Mouse (Mus musculus): ENCODE results near the gene Man1c1.

Gene Man1c1

DNA sequence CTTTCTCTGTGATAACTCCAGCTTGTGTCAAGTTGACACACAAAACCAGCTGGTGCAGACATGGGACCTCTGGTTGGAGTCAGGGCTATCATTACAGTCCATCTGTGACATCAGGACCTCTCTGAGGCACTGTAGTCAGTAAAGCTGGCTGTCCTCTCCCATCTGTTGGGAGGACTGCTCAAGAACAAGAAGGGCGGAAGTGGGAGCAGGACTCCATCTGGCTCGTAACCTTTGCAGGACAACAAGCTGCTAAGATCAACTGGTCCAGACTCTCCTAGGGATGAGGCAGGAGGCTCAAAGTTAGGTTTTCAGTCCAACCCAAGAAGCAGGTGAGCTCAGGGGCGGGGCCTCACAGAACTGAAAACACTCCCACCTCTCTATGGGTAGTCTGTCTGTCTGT, 29.1 kb downstream of the Man1c1 start:
- no peak for DNase-seq (ENCODE audit: inconsistent ontology term)

DNA sequence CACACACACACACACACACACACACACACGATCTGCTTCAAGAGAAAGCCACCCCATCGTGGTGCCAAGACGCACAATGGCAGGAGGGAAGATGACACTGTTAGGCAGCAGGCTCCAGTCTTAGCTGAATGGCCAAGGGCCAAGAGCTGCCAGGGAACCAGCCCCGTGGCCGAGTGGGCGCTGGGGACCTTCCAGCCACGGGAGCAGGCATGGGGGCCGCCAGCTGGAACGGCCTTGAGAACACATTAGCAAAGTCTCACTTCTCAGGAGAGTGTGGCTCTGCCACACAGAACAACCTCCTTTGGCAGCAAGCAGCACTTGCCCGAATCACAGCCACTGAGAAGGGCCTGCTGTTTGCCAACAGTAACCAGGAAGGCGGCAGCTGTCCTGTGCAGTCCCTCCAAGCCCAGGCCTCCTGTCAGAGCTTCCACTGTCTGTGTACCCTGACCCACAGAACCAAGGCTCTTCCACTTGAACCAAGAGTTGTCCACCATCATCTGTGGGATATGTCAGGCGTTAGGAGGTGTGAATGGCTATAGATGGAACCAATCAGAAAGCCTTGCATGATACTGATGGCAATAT, 30.1 kb downstream of the Man1c1 start:
- DNase-seq (ENCODE audit: inconsistent ontology term), result peak; percentile 66

DNA sequence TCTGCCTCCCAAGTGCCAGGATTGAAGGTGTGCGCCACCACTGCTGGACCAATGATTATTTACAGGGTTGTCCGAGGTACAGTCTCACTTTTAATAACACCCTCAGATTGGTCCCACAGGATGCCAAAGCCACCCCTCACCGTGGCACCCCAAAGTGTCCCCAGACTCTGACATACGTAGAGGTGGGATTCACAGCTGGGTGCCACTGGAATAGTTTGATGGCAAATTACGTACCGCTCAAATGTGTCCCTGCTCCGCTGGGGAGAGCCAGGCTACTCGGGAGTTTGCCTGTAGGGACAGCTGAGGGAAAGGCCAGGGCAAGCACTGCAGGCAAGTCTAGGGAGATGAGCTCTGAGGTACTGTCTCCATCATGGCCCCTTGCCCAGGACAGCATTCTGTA, 30.9 kb downstream of the Man1c1 start:
- no peak for DNase-seq (ENCODE audit: inconsistent ontology term)

DNA sequence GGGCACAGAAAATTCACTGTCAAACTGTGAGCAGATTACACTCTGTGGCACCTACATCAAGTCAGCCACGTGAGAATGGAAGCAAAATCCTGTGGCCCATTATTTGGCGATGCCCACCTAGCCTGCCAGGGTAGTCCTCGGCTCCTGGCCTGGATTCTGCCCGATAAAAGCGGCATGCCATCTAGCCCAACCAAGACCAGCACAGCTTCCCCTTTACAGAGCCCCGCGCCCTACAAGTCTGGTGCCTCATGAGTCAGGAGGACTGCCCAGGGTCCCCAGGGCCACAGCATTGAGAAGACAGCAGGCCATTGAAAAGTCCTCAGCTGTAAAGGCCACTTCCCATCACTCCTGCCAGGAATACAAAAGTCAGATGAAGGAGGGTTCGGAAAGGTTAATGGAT, 31.8 kb downstream of the Man1c1 start:
- DNase-seq (ENCODE audit: inconsistent ontology term), result no peak

DNA sequence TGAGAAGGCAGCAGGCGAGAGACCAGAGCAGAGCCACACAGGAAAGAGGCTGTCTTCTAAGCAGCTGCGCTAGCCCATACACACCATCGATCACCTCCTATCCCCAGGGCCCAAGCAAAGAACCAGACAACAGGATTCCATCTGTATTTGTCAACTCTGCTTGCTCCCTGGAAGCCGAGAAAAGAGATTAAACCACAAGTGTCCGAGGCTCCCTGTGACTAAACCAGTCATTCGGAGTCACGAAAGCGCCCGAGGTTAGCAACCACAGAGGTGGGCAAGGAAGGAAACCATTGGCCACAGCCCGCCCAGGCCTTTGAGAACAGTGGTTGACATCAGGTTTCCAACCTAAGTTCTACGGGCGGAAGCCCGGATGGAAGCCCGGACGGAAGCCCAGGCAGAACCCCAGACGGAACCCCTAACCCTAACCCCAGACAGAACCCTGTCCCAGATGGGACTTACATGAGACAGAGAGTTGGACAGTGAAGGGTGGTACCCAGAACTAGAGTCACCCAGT, 32.4 kb downstream of the Man1c1 start:
- DNase-seq (ENCODE audit: inconsistent ontology term), result no peak

DNA sequence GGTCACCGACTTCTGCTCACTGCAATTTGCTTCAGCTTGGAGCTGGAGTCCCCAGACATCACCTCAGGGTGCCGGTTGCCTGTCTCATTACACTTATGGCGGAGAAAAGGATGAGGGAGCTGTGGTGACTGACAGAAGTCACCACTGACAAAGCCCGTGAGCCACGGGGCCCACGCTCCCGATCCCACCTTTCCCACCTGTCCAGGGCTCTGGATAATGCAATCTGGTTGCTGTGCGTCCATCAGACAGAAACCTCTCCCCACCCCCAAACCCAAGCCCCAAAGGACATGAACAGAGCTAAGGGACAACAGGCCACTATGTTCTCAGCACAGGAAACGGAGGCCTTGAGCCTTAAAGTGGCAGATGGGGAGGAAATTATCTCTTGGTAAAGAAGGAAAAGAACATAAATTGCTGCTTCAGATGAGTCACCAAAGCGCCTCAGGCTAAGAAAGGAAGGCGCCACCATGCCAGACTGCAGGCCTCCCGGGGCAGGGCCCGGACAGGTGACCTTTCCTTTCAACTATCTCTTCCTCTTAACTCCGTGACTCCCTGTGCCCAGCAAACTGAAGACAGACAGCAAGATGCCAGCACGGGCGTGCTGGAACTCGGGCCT, 34.2 kb downstream of the Man1c1 start:
- DNase-seq (ENCODE audit: inconsistent ontology term), result no peak

DNA sequence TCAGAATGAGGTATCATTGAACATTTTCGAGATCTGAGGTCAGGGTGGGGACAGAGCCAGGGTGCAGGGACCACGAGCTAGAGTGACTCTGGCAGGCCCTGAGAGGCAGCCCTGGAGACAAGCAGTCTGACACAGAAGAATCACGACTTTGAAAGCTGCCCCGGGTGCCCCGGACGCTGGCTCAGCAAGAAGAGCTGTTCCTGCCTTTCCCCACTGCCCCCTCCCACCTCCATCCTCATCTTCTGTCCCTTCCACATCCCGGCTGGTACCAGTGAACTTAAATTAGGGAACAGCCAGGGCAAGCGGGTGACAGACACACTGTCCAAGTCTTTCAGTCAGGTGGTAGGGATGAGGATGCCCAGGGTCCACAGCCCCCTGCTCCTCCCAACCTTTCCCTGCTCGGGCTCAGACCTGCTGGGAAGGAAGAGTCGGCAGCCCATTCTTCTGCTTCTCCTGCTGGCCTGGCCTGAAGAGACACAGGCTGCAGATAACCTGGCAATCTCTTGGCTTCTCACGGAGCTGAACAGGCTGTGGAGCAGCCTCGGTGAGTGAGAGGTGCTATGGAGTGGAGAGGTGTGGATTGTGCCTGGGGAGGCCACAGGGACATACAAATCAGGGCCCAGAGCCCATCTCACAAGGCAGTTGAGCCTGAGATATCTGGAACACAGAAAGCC, 35.6 kb downstream of the Man1c1 start:
- no peak for DNase-seq (ENCODE audit: inconsistent ontology term)

DNA sequence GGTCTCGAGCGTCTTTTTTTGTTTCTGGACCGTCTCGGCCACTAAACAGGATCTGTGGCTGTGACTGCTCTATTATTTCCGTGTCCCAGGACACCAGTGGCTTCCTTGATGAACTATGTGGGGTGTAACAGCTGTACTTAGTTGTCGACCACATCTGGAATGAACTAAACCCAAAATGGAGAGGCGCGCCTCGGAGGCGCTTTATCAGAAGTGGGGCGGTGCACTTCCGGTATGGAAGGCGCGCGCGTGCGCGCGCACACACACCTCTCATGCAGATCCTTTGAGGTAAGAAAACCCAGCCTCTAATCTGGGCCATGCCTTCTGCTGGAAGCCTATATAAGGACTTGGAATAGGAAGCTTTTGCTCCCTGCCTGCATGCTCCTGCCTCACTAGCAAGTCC, 37.7 kb downstream of the Man1c1 start:
- no peak for DNase-seq (ENCODE audit: inconsistent ontology term)

DNA sequence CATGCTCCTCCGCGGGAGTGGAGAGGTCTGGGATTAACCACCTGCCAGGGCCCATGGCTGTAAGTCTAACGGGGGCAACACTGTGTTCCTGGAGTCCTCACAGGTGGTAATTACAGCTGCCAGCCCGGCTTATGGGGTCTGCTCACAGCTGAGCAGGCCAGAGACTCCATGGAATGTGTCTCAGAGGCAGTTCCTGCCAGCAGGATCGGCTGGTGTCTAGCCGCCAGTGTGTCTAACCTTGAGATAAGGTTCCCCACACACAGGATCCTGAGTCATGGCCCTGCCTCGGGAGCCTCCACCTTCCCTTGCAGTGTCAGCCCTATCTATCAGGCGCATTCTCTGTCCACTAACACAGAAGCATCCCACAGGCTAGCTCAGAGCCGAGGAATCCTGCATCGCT, 41.0 kb downstream of the Man1c1 start:
- no peak for DNase-seq (ENCODE audit: inconsistent ontology term)

DNA sequence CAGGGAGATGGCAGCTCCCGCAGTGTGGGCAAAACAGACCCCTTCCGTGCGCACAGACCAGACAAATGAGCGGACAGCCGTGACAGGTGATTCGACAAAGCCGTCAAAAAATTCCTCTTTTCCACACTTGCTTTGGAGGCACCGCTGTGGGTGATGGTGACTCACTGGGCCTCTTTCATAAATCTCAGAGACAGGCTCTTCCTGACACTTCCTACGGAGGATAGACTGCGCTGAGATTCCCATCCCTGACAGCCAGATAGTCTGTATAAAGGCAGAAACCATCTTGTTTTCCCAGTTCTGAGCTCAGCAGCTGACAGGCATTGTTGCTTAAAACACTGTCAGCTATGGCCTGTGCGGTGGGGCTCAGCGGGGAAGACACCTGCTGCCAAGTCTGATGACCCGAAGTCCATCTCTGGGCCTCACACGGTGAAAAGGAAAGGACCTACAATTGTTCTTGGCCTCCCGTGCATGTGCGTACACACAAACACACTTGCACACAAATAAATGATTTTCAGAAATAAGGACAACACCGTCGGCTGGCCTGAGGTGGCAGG, 43.4 kb downstream of the Man1c1 start:
- peak; percentile 60 for DNase-seq (ENCODE audit: inconsistent ontology term)

DNA sequence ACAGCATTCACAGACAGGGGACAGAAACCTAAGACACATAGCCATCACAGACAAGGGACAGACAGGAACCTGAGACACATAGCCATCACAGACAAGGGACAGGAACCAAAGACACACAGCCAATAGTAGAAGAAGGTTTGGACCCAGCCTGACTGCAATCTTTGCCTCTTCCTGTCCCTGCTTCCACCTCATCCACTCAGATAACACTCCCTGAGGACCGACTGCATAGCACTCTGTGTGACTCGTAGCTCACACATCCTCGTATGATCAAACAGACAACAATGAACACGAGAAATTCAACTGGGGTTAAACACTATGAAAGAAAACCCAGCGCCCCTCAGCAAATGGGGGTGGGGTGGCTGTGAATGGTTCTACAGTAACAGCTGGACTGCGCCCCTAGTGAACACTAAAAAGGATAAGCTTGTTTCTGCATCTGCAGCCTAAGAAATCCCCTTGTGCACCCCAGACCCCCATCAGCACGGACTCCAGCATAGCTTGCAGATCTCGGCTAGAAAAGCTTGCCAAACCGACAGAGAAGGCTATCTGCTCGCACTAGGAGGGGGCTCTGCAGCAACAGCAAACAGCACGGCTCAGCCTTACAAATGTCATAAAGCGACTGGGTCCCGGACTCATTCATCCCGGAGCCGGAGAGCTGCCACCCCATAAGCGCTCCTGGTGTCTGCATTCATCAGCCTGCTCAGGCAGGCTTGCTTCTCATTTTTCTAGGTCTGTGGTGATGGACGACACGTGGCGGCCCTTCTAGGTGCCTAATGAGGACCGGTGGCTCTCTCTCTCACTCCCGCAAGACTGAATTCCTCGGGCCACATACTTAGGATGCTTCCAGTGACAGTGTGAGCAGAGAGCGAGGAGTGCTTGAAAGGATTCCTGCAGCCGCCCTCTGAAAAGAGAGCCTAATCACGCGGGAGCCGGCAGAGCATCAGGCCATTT, 44.5 kb downstream of the Man1c1 start:
- DNase-seq (ENCODE audit: inconsistent ontology term), result peak; percentile 94

DNA sequence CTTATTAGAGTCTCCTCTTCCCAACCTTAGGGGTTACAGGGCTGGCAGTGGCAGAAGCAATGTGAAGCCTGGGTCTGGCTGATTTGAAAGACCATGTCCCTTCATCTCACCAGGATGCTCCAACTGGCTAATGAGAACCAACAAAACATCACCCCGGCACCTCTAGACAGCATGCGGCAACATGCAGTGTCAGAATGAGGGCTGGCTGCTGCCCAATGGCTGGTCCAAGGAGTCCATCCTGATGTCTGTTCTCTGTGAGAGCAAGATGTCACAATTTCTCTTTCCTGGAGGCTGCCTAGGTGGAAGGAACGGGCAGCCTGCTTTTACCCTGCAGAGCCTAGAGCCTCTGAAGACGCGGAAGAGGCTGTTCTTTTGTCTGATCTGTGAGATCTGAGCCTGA, 46.6 kb downstream of the Man1c1 start:
- no peak for DNase-seq (ENCODE audit: inconsistent ontology term)

DNA sequence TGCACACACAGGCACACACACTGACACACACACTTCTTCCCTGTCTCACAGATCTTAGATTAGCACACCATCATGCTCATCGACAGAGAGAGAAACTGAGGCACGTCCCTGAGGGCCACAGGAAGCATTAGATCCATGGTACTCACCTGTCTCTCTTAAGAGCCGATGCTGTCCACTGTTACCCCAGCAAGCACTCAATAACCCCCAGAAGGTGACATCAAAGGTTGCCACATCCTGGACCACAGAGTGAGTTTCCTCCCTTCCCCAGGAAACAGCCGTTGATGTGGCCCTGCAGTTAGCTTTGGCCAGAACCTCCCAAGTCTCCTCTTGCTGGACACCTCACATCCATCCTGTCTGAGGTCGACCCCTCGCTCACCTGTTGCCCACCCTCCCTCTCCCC, 49.7 kb downstream of the Man1c1 start:
- no peak for DNase-seq (ENCODE audit: inconsistent ontology term)

DNA sequence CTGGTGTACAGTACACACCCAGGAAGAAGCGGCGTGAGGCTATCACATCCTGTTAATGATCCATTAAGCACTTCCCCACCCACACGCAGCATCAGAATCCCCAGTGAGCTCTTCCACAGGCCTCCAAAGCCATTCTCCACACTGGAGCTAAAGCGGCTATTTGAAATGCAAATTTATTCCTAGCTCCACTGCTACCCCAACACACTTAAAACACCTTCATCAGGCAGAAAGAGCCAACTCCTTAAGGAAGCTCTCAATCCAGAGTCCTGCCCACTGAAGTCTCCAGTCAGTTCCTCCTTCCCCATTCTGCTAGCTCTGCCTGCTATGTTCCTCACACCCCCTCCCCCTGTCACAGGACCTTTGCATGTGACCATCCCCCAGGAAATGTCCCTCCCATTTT, 51.4 kb downstream of the Man1c1 start:
- DNase-seq (ENCODE audit: inconsistent ontology term), result no peak

DNA sequence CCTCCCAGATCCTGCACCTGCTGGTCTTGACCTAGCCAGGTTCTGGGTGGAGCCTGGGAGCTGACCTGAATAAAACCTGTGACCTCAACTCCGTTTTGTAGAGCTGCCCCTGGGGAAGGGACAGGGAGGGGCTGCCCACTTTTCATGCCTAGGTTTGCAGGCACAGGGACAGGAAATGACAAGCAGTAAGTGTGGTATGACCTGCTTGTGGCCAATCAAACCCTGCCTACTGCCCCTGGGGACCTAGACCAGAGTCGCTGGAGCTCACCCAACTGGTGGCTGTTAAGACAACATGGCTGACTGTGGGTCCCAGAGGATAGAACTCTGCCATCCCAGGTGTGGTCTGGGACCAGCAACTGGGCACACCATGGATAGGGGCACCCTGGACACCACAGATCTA, 51.9 kb downstream of the Man1c1 start:
- no peak for DNase-seq (ENCODE audit: inconsistent ontology term)

DNA sequence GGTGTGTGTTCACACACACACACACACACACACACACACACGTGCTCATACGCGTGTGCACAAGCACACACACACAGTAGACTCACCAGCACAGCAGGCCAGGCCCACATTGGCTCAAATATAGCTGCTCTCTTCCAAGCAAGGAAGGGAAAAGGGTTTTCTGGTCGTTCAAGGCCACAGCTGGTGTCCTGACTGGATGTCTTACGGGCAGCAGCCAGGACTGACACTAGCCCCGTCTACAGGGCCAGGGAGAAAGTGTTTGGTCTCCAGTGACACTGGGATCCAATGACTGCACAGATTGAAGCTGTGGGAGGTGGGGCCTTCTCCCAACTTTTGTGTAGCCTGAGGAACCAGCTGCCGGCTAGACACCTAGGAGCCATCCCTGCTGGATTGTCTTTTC, 52.7 kb downstream of the Man1c1 start:
- no peak for DNase-seq (ENCODE audit: inconsistent ontology term)

DNA sequence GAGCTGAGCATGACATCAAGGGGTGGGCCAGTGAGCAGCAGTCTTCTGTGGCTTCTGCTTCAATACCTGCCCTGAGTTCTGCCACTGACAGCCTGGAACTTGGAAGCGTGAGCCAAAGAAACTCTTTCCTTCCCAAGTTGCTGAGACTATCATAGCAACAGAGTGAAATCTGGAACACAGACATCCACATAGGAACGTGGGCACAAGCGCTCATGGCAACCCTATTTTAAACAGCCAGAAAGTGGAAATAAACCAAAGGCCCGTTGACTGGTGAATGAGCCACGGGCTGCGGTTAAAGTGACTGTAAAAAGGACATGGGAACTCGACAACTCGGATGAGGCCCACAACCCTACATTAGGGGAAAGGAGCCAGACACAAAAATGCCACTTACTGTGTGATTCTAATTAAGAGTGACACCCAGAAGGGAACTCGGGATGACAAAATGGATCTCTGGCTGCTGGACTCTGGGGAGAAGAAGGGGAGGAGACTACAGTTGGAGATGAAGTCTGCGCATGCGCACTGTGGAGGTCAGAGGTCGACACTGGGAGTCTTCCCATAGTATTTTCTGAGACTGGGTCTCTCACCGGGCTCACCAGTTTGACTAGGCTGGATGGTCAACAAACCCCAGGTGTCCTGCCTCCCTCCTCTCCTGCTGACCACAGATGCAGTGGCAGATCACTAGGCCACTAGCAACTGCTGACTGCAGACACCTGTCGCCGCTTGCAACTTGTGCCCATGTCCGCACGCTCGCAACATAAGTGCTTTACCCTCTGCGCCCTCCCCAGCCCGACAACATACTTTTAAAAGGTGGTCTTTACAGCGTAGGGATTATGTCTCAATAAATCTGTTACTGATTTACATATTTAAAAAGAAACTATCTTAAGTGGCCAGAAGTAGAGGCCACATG, 58.8 kb downstream of the Man1c1 start:
- DNase-seq (ENCODE audit: inconsistent ontology term), result peak; percentile 66

DNA sequence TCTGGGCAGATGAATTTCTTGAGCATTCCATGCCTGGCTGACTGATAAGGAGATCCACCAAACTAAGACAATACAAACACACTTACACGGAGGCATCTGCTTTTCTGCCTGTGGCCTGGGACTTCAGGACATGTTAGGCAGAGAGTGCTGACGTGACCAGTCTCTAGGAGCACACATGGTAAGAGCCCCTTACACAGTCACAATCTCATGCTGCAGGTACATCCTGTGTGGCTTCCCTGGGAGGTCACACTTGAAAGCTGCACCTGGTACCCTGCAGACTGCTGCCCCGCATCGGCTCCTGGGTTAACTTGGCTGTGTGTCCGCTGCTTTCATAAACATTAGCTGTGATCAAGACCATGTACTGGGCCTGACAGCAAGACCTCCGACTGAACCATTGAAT, 59.7 kb downstream of the Man1c1 start:
- no peak for DNase-seq (ENCODE audit: inconsistent ontology term)

DNA sequence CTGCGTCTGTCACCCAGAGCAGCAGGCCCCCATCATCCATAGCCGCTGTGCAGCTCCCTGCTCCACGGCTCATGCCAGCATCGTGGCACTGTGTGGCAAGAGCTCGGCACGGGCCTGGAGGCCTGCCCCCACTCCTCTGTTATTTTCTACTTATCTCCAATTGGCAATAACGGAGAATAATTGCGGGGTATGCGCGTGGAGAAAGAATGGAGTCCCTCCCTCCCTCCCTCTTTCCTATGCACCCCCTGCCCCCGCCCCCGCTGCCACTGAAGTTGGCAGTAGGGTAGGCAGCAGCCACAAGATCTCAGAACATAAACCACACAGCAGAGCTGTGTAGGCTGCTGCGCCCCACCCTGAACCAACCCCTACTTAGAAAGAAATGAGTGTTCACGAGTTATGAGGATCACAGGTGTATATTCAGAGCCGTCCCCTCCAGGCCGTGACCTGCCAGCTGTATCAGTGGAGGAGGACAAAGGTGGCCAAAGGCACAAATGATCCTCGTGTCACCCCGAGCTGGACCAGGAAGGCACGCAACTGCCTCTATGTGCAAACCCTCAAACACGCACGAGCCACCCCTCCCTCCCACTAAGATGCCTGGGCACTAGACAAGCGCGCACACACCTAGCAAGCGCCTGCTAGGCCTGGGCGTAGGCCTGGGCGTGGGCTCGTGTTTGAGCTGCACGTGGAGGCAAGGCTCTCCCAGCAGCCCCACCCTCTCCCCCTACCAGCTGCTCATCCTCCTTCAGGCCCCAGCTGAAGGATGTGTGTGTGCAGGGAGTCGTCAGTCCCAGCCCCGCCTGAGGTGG, 62.2 kb downstream of the Man1c1 start:
- DNase-seq (ENCODE audit: inconsistent ontology term), result no peak

DNA sequence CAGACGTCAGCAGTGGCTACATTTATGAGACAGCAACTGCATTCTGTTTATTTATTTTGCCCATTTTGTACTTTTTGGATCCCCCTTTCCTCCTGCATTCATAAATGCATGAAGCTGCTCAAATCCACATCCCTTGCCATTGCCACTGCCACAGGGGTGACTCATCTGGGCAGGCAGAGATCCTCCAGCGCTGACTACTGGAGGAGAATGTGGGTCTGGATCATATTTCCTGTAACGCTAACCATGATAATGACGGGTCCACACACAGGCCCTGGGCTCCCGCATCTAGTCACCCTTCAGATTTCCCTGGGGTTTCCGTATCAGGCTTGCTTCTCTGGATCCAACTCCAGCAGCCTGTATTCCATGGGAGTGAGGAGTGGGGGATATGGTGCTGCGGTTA, 64.8 kb downstream of the Man1c1 start:
- DNase-seq (ENCODE audit: inconsistent ontology term), result peak; percentile 43
